ENCODE assay signal across 18 mouse cellular contexts in genomic region chr1:157827966-157828365, GRCm38 (mm10).
A peak's percentile ranks its signal among the peaks of the same experiment; 100 is the strongest.
DNase-seq lines count a peak whose midpoint lies in the region; ATAC-seq and TF ChIP-seq lines count a peak whose summit lies in the region.
"Had no signal": no experiment of that assay in that cellular context is flagged by ENCODE, and none has a peak within 500 bp of the region (broad histone marks: within the 10 kb centered on the region; RNA-seq: fewer than 3 reads in every experiment).

No protein-coding gene starts in this region.

- H3K4me2 ChIP-seq in forebrain, embryonic 13.5 days, result no peak overlapping the region
- no peak overlapping the region for H3K4me2 ChIP-seq in forebrain, embryonic 12.5 days
- H3K4me2 ChIP-seq in lung, embryonic 14.5 days, result no peak overlapping the region
- H3K4me2 ChIP-seq: heart, embryonic 13.5 days; liver, embryonic 11.5 days; lung, embryonic 15.5 days; stomach, embryonic 15.5 days had no signal

- ATAC-seq in forebrain, embryonic 13.5 days, result no peak
- ATAC-seq in forebrain, embryonic 12.5 days (ENCODE audit: low FRiP score), result no peak
- ATAC-seq in lung, embryonic 14.5 days (ENCODE audit: insufficient read depth), result no peak

- no peaks in the 10 kb centered on the region for H3K36me3 ChIP-seq in forebrain, embryonic 13.5 days (ENCODE audit: poor library complexity, severe bottlenecking)
- no peaks in the 10 kb centered on the region for H3K36me3 ChIP-seq in forebrain, embryonic 12.5 days (replicated peaks)
- no peaks in the 10 kb centered on the region for H3K36me3 ChIP-seq in lung, embryonic 14.5 days (ENCODE audit: insufficient read depth)
- H3K36me3 ChIP-seq: heart, embryonic 13.5 days; lung, embryonic 15.5 days; stomach, embryonic 15.5 days had no signal

- no peaks in the 10 kb centered on the region for H3K27me3 ChIP-seq in forebrain, embryonic 13.5 days
- no peaks in the 10 kb centered on the region for H3K27me3 ChIP-seq in forebrain, embryonic 12.5 days
- no peaks in the 10 kb centered on the region for H3K27me3 ChIP-seq in lung, embryonic 14.5 days (ENCODE audit: insufficient read depth, low read length)
- H3K27me3 ChIP-seq: CH12.LX; heart, embryonic 13.5 days; lung, embryonic 15.5 days; stomach, embryonic 15.5 days had no signal

- peak overlapping the region; percentile 6; the same call in 1 of the 2 replicates for H3K27ac ChIP-seq in forebrain, embryonic 13.5 days
- no peak overlapping the region for H3K27ac ChIP-seq in forebrain, embryonic 12.5 days
- no peak overlapping the region for H3K27ac ChIP-seq in lung, embryonic 14.5 days (ENCODE audit: low read depth)
- H3K27ac ChIP-seq: heart, embryonic 13.5 days; lung, embryonic 15.5 days; stomach, embryonic 15.5 days had no signal

- TF ChIP-seq CTCF in lung, embryonic 14.5 days (IDR thresholded peaks at IDR 0.05; ENCODE audit: low read depth), result no peak

- DNase-seq in lung, embryonic 14.5 days, result peak; percentile 4
- no peak for DNase-seq in lung, postnatal 14 days
- peak; percentile 31 for DNase-seq in brain, adult 2 months (ENCODE audit: low read depth, low spot score)
- peak; percentile 36 for DNase-seq in cerebellum, adult 9-11 months
- no peak for DNase-seq in kidney, postnatal 36 days
- no peak for DNase-seq in natural killer cell, adult 2 months (ENCODE audit: low spot score in 2 of 2)
- DNase-seq: adrenal gland, adult 2 months; heart, postnatal 36 days; kidney, adult 8-10 months; kidney, postnatal 25 days; spleen, adult 18-20 months had no signal

- no peak overlapping the region for H3K9ac ChIP-seq in forebrain, embryonic 13.5 days
- H3K9ac ChIP-seq in forebrain, embryonic 12.5 days, result no peak overlapping the region
- no peak overlapping the region for H3K9ac ChIP-seq in lung, embryonic 14.5 days
- H3K9ac ChIP-seq: heart, embryonic 13.5 days; lung, embryonic 15.5 days; stomach, embryonic 15.5 days had no signal

- no peak overlapping the region for H3K4me3 ChIP-seq in forebrain, embryonic 13.5 days
- H3K4me3 ChIP-seq in forebrain, embryonic 12.5 days (replicated peaks), result no peak overlapping the region
- H3K4me3 ChIP-seq in lung, embryonic 14.5 days (ENCODE audit: low read depth, low read length), result no peak overlapping the region
- H3K4me3 ChIP-seq: heart, embryonic 13.5 days; lung, embryonic 15.5 days; stomach, embryonic 15.5 days had no signal

- 51% methylated on average over 2 of the region's 2 CpGs for WGBS in forebrain, embryonic 13.5 days
- 58% methylated on average over 2 of the region's 2 CpGs for WGBS in forebrain, embryonic 12.5 days
- 53% methylated on average over 2 of the region's 2 CpGs for WGBS in lung, embryonic 14.5 days

- H3K9me3 ChIP-seq in forebrain, embryonic 13.5 days (replicated peaks), result no peaks in the 10 kb centered on the region
- no peaks in the 10 kb centered on the region for H3K9me3 ChIP-seq in forebrain, embryonic 12.5 days
- H3K9me3 ChIP-seq in lung, embryonic 14.5 days (ENCODE audit: low read depth, low read length), result no peaks in the 10 kb centered on the region
- H3K9me3 ChIP-seq: heart, embryonic 13.5 days; lung, embryonic 15.5 days; stomach, embryonic 15.5 days had no signal

- H3K4me1 ChIP-seq in forebrain, embryonic 13.5 days, result peaks cover 3% of the 10 kb centered on the region; the same call in 1 of the 2 replicates
- no peaks in the 10 kb centered on the region for H3K4me1 ChIP-seq in forebrain, embryonic 12.5 days
- H3K4me1 ChIP-seq in lung, embryonic 14.5 days (ENCODE audit: insufficient read depth), result no peaks in the 10 kb centered on the region
- H3K4me1 ChIP-seq: heart, embryonic 13.5 days; lung, embryonic 15.5 days; stomach, embryonic 15.5 days had no signal

Comparison
In these comparisons a context has a peak if more than half of its experiments do, and no peak if none do; other contexts are left out.
1. DNase-seq: peak in lung, embryonic 14.5 days (single experiment), brain, adult 2 months (single experiment) and cerebellum, adult 9-11 months (single experiment); none in lung, postnatal 14 days (single experiment), kidney, postnatal 36 days (0 of 2) and natural killer cell, adult 2 months (0 of 2).